Mouse (Mus musculus) spleen, adult 2 months (tissue): ENCODE results near the gene Gja1. TPM values are rescaled to one million over a fixed set of nuclear protein-coding genes. Genes with fewer than 3 reads are reported as not detected.

Experiments
- DNase-seq, 2 experiments: peaks; one replicate each; pipeline versions ENCODE4 v3.0.0 to v3.0.0-alpha.2; 2012 to 2021; ENCODE audit warnings: low spot score in 2 of 2, low read depth in 1 of 2
- H3K27ac ChIP-seq: fragments of 200-500 bp; 2 replicates; pipeline ENCODE4 v1.5.1; 2012; ENCODE audit warnings: low read length, inconsistent platforms; ENCODE audit not compliant: insufficient read depth
- H3K27me3 ChIP-seq: fragments of 200-500 bp; 2 replicates; pipeline ENCODE4 v1.6.1; 2012; ENCODE audit warnings: mild to moderate bottlenecking, moderate library complexity, low read length, inconsistent platforms; ENCODE audit not compliant: control insufficient read depth, insufficient read depth
- H3K36me3 ChIP-seq: fragments of 200-500 bp; 2 replicates; pipeline ENCODE4 v1.6.1; 2012; ENCODE audit warnings: mild to moderate bottlenecking, low read length, inconsistent platforms; ENCODE audit not compliant: control insufficient read depth, insufficient read depth
- H3K4me1 ChIP-seq: fragments of 200-500 bp; 2 replicates; pipeline ENCODE4 v1.6.1; 2011; ENCODE audit warnings: inconsistent platforms; ENCODE audit not compliant: control insufficient read depth, insufficient read depth, insufficient read length
- H3K4me3 ChIP-seq: fragments of 200-500 bp; 2 replicates; pipeline ENCODE4 v1.5.1; 2011; ENCODE audit warnings: mild to moderate bottlenecking, inconsistent platforms; ENCODE audit not compliant: insufficient read depth, insufficient read length; ENCODE audit errors: extremely low read depth
- CTCF ChIP-seq: fragments of 200-500 bp; IDR thresholded peaks from 2 replicates; pipeline ENCODE4 v1.5.1; 2011; ENCODE audit warnings: mild to moderate bottlenecking, inconsistent platforms; ENCODE audit not compliant: insufficient read depth, insufficient read length, insufficient replicate concordance; ENCODE audit errors: extremely low read depth
- POLR2A ChIP-seq: fragments of 200-500 bp; IDR thresholded peaks from 2 replicates; pipeline ENCODE4 v1.6.1; 2011; ENCODE audit warnings: low read depth, low read length, inconsistent platforms
- WGBS: fragments of 180-500 bp; shearing (Covaris S2); methylation state at CpG from one replicate; pipeline ENCODE4 v1.1.7; 2018; 5-methylcytosine and 5-hydroxymethylcytosine counted together
- polyA plus RNA-seq: library from polyadenylated mRNA; depleted of rRNA; stranded (reverse); fragments of >200 nt; gene quantifications from 2 replicates; pipeline ENCODE4 v1.2.3, GENCODE M21; 2012; rRNA removed

Gene Gja1
- polyA plus RNA-seq, 1 experiment: 6.4 TPM

DNA sequence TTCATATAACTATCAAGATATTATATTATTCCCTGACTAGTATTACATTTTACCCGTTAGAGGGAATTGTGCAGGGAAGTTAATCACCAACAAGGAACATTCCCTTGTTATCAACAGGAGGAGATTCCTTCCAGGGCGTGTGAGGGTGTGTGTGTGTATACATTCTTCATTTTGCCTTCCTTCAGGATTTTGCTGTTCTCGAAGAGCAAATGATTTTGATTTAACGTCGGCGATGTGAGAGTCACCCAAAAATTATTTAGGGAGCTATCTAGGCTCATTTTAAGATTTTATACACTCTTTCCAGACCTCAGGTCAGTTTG, 55.2 kb downstream of the Gja1 start:
- no peak overlapping the region for H3K27ac ChIP-seq

DNA sequence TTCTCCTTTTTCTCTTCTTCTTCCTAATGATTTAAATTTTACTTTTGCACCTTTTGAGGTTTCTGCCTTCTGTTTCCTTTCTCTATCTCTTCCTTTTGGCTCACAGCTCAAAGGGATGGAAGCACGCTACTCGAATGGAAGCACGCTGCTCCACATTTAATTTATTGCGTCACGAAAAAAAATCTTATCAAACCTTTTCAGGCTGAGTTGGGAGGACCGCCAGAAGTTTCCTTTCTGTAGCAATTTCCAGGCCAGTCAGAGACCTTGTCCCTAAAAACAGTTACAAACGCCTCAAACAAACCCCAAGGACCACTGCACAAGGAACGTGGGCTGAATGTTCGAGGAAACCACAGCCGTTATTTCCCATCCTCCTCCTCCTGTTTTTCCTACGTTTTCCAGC, 60.2 kb downstream of the Gja1 start:
- TF ChIP-seq POLR2A: no peak
- TF ChIP-seq CTCF: no peak
- no peak for DNase-seq
- H3K27me3 ChIP-seq: no peaks in the 10 kb centered on the region
- no peak overlapping the region for H3K27ac ChIP-seq
- no peaks in the 10 kb centered on the region for H3K36me3 ChIP-seq
- 15% methylated on average over 11 of the region's 11 CpGs for WGBS
- H3K4me1 ChIP-seq: no peaks in the 10 kb centered on the region
- H3K4me3 ChIP-seq: no peak overlapping the region

More for the DNA sequence above, 55.2 kb downstream of the Gja1 start:
- 93% methylated on average over 6 of the region's 6 CpGs for WGBS
- no peak for TF ChIP-seq POLR2A
- TF ChIP-seq CTCF: no peak
- Histone ChIP-seq H3K27me3 (no peaks in the 10 kb centered on the region), H3K4me1 (no peaks in the 10 kb centered on the region; the same call in 1 of the 2 replicates), H3K36me3 (no peaks in the 10 kb centered on the region), H3K4me3 (no peak overlapping the region)
- DNase-seq: no peak

DNA sequence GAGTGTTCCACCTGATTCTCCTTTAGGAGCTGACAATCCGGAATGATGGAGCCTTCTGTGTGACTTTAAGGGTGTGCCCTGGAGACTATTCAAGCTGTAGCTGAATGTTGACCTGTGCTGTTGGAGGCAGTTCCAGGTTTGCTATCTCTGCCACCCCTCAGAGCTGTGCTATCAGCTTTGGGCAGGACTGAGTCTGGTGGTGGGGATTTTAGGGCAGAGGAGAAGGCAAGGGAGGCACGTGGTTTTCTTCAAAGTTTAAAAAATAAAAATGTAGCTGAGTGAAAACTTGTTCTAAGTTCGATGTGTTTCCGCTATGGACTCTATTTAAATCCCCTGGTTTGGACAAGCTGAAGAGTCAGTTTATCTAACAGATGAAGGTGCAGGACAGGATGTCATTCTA, 62.5 kb downstream of the Gja1 start:
- H3K27me3 ChIP-seq: no peaks in the 10 kb centered on the region
- no peak for TF ChIP-seq CTCF
- no peak for TF ChIP-seq POLR2A
- H3K36me3 ChIP-seq: no peaks in the 10 kb centered on the region
- no peak overlapping the region for H3K4me3 ChIP-seq
- H3K4me1 ChIP-seq: no peaks in the 10 kb centered on the region
- no peak overlapping the region for H3K27ac ChIP-seq
- DNase-seq: no peak
- WGBS: 70% methylated on average over 4 of the region's 4 CpGs

DNA sequence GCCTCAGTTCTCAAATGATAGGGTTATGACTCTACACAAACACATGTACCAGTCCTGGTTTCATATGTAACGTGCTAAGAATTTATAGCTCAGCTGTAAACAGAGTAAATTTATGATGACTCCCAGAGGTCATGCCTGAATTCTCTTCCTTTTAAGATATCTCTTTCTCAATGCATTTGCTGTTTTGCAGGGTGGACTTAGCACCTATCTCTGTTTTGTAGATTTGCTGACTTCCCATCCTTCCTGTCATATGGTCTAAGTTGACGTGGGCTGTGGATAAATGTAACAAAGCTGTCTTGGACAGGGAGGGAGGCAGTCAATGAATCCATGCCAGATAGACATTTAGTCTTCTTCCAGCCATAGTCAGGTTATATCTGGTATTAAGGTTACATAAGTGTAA, 67.3 kb downstream of the Gja1 start:
- Histone ChIP-seq H3K27ac (no peak overlapping the region), H3K4me3 (no peak overlapping the region), H3K27me3 (no peaks in the 10 kb centered on the region), H3K4me1 (no peaks in the 10 kb centered on the region), H3K36me3 (no peaks in the 10 kb centered on the region)
- 76% methylated on average over 2 of the region's 2 CpGs for WGBS
- no peak for DNase-seq
- no peak for TF ChIP-seq POLR2A

DNA sequence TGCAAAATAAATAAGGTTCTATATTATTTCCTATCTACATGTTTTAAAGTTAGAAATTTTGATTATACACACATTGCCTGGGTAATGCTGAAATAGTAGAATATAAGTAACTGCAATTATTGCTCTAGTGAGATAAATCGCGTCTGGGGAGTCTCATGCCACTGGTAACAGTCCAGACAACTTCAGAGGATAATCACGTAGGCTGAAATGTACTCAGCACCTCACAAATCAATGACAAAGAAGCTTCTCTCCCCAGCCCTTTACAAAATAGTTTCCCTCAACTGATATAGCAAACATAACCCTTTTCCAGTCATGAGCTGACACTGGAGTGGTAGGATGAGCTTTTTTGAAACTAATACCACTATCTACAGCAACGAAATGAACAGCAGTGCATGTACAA, 71.9 kb downstream of the Gja1 start:
- TF ChIP-seq POLR2A: no peak
- H3K4me1 ChIP-seq: no peaks in the 10 kb centered on the region
- DNase-seq: no peak
- H3K4me3 ChIP-seq: no peak overlapping the region
- H3K27ac ChIP-seq: no peak overlapping the region
- WGBS: 81% methylated on average over 4 of the region's 4 CpGs
- H3K36me3 ChIP-seq: no peaks in the 10 kb centered on the region
- no peaks in the 10 kb centered on the region for H3K27me3 ChIP-seq

Other genes starting within 250 kb of the Gja1 start
- 0.20 TPM in 2 replicates for gene Tbc1d32, start 148.6 kb upstream of the Gja1 start, polyA plus RNA-seq